Mouse (Mus musculus) kidney, embryonic 16.5 days (tissue): ENCODE measurements at regions not wholly inside any gene's neighbourhood (a gene's known extent, or its start where the extent isn't known, plus 50 kb on each side); places are given as distances from the start of the nearest gene placed in this dataset.

ENCODE experiments used
- ATAC-seq: fragments of 200-750 bp; cut with Nextera tagmentation; 2 replicates; pipeline ENCODE4 v1.8.0; 2017; ENCODE audit warnings: moderate TSS enrichment; ENCODE audit not compliant: low FRiP score, low TSS enrichment
- H3K27ac ChIP-seq: fragments of 300-500 bp; sonication (generic); 2 replicates; pipeline ENCODE4 v1.5.1; 2014; ENCODE audit warnings: low read length
- H3K27me3 ChIP-seq: fragments of 300-500 bp; sonication (generic); 2 replicates; pipeline ENCODE4 v1.6.1; 2014; ENCODE audit warnings: low read length, control low read depth, mixed read lengths; ENCODE audit not compliant: insufficient read depth
- H3K36me3 ChIP-seq: fragments of 300-500 bp; sonication (generic); 2 replicates; pipeline ENCODE4 v1.6.1; 2014; ENCODE audit warnings: low read length, control low read depth, mixed read lengths; ENCODE audit not compliant: insufficient read depth
- H3K4me1 ChIP-seq: fragments of 300-500 bp; sonication (generic); 2 replicates; pipeline ENCODE4 v1.6.1; 2014; ENCODE audit warnings: low read length, control low read depth, mixed read lengths; ENCODE audit not compliant: insufficient read depth
- H3K4me2 ChIP-seq: fragments of 300-500 bp; sonication (generic); replicated peaks from 2 replicates; pipeline ENCODE4 v1.6.1; 2014; ENCODE audit warnings: low read depth, low read length
- H3K4me3 ChIP-seq: fragments of 300-500 bp; sonication (generic); 2 replicates; pipeline ENCODE4 v1.5.1; 2014; ENCODE audit warnings: mild to moderate bottlenecking, low read length
- H3K9ac ChIP-seq: fragments of 300-500 bp; sonication (generic); replicated peaks from 2 replicates; pipeline ENCODE4 v1.6.1; 2014; ENCODE audit warnings: low read length
- H3K9me3 ChIP-seq: fragments of 300-500 bp; sonication (generic); 2 replicates; pipeline ENCODE4 v1.6.1; 2016; ENCODE audit warnings: low read length, control low read depth
- WGBS: fragments of 180-500 bp; shearing (Covaris S2); extraction: QIAGEN DNeasy Blood & Tissue Kit; methylation state at CpG from one replicate; pipeline ENCODE4 v1.1.7; 2014; 5-methylcytosine and 5-hydroxymethylcytosine counted together

- Histone ChIP-seq H3K9me3 (no peaks in the 10 kb centered on the region), H3K4me1 (no peaks in the 10 kb centered on the region), H3K4me2 (no peak overlapping the region), H3K27me3 (no peaks in the 10 kb centered on the region), H3K27ac (no peak overlapping the region), H3K4me3 (no peak overlapping the region), H3K36me3 (no peaks in the 10 kb centered on the region), H3K9ac (no peak overlapping the region)
- 32% methylated on average over 5 of the region's 5 CpGs for WGBS
- no peak for ATAC-seq
Measured at GRCm38 (mm10) chr9:112675232-112675631, 439.5 kb upstream of the Arpp21 start.
